Mouse (Mus musculus): ENCODE results near the gene Ddx25.
A peak's percentile ranks its signal among the peaks of the same experiment; 100 is the strongest.

The Ddx25 gene

GRCm38 (mm10) chr9:35541024-35541423 is 17.3 kb downstream of the Ddx25 start:
- DNase-seq: no peak

- DNase-seq: no peak
Observed at GRCm38 (mm10) chr9:35539001-35539750, 19.2 kb downstream of the Ddx25 start.

- DNase-seq: no peak
Observed at GRCm38 (mm10) chr9:35535876-35536275, 22.5 kb downstream of the Ddx25 start.

GRCm38 (mm10) chr9:35535110-35535509 is 23.2 kb downstream of the Ddx25 start:
- peak; percentile 43 for DNase-seq

GRCm38 (mm10) chr9:35533266-35533665 is 25.1 kb downstream of the Ddx25 start:
- no peak for DNase-seq

- no peak for DNase-seq
Observed at GRCm38 (mm10) chr9:35529796-35530195, 28.5 kb downstream of the Ddx25 start.

GRCm38 (mm10) chr9:35529141-35529540 is 29.2 kb downstream of the Ddx25 start:
- DNase-seq: no peak

GRCm38 (mm10) chr9:35523941-35524411 is 34.4 kb downstream of the Ddx25 start:
- DNase-seq: peak; percentile 77

GRCm38 (mm10) chr9:35523541-35523940 is 34.8 kb downstream of the Ddx25 start:
- peak; percentile 61 for DNase-seq

GRCm38 (mm10) chr9:35522821-35523515 is 35.4 kb downstream of the Ddx25 start:
- DNase-seq: no peak

- no peak for DNase-seq
Observed at GRCm38 (mm10) chr9:35522241-35522640, 36.1 kb downstream of the Ddx25 start.

GRCm38 (mm10) chr9:35520631-35521348 is 37.5 kb downstream of the Ddx25 start:
- DNase-seq: no peak

GRCm38 (mm10) chr9:35518169-35518568 is 40.2 kb downstream of the Ddx25 start, which contains the start of gene Gm1113:
TSS of gene Gm1113 (minus strand) at chr9:35518269.
- DNase-seq: no peak

GRCm38 (mm10) chr9:35516711-35517110 is 41.6 kb downstream of the Ddx25 start:
- DNase-seq: no peak

GRCm38 (mm10) chr9:35516182-35516581 is 42.1 kb downstream of the Ddx25 start:
- no peak for DNase-seq

GRCm38 (mm10) chr9:35513900-35514299 is 44.4 kb downstream of the Ddx25 start:
- no peak for DNase-seq

- DNase-seq: peak; percentile 30
Observed at GRCm38 (mm10) chr9:35508234-35508633, 50.1 kb downstream of the Ddx25 start.

- no peak for DNase-seq
Observed at GRCm38 (mm10) chr9:35502361-35503000, 55.8 kb downstream of the Ddx25 start.

- DNase-seq: no peak
Observed at GRCm38 (mm10) chr9:35499946-35500345, 58.4 kb downstream of the Ddx25 start.

GRCm38 (mm10) chr9:35495471-35495870 is 62.9 kb downstream of the Ddx25 start:
- DNase-seq: no peak

GRCm38 (mm10) chr9:35494937-35495336 is 63.4 kb downstream of the Ddx25 start:
- no peak for DNase-seq

GRCm38 (mm10) chr9:35493733-35494092 is 64.6 kb downstream of the Ddx25 start:
- DNase-seq: no peak

Measured in cerebellum, adult 11-12 months (tissue).